Mouse (Mus musculus) T-helper 17 cell (primary cell): ENCODE data around the gene Gtf2h3.

Source experiments
- in situ Hi-C, 2 experiments: fragments of 300-600 bp; cut with MboI, MseI; formaldehyde crosslinking; loops; 1 replicate in 1 of 2; 2 replicates in 1 of 2; pipeline ENCODE4 v1.15.1; 2025; ENCODE audit warnings: high pct_unique_total_duplicates in 2 of 2

Gtf2h3 gene

GRCm38 (mm10) chr5:124555145-124555544, 23.8 kb upstream of the Gtf2h3 start:
- in situ Hi-C loops = no loop called here

GRCm38 (mm10) chr5:124571068-124571467, 7.9 kb upstream of the Gtf2h3 start:
- in situ Hi-C loops = no loop called here

- in situ Hi-C loops = no loop called here
Observed at GRCm38 (mm10) chr5:124575467-124575866, 3.5 kb upstream of the Gtf2h3 start.

GRCm38 (mm10) chr5:124582515-124582914, 3.6 kb downstream of the Gtf2h3 start:
- in situ Hi-C loops = no loop called here

GRCm38 (mm10) chr5:124592768-124593167, 13.8 kb downstream of the Gtf2h3 start:
- in situ Hi-C loops = loop anchor here in 1 of 2 experiments (10.0 kb wide), 1 partner anchor 622 kb away; no protein-coding TSS in a partner anchor

GRCm38 (mm10) chr5:124598224-124599174, 19.6 kb downstream of the Gtf2h3 start:
- in situ Hi-C loops = loop anchor here in 1 of 2 experiments (10.0 kb wide), 1 partner anchor 616 kb away; no protein-coding TSS in a partner anchor

- in situ Hi-C loops = loop anchor here (5.0 to 10.0 kb wide), 4 partner anchors 148 to 615 kb away; partner anchors contain the start of genes Ccdc92 (in 1 of the 2) and Zfp664 (in 1 of the 2)
Observed at GRCm38 (mm10) chr5:124599726-124600125, 20.8 kb downstream of the Gtf2h3 start.

GRCm38 (mm10) chr5:124602349-124602748, 23.4 kb downstream of the Gtf2h3 start:
- in situ Hi-C loops = loop anchor here (5.0 to 10.0 kb wide), 3 partner anchors 145 to 272 kb away; partner anchors contain the start of genes Ccdc92 (in 1 of the 2) and Zfp664 (in 1 of the 2)

- in situ Hi-C loops = loop anchor here (5.0 to 10.0 kb wide), 3 partner anchors 143 to 271 kb away; partner anchors contain the start of genes Ccdc92 (in 1 of the 2) and Zfp664 (in 1 of the 2)
Observed at GRCm38 (mm10) chr5:124604296-124604695, 25.4 kb downstream of the Gtf2h3 start.

GRCm38 (mm10) chr5:124605041-124605622, 26.2 kb downstream of the Gtf2h3 start:
- in situ Hi-C loops = loop anchor here (5.0 to 10.0 kb wide), 2 partner anchors 107 to 270 kb away; no protein-coding TSS in a partner anchor

GRCm38 (mm10) chr5:124610965-124611364, 32.0 kb downstream of the Gtf2h3 start:
- in situ Hi-C loops = no loop called here

GRCm38 (mm10) chr5:124614709-124615108, 35.8 kb downstream of the Gtf2h3 start:
- in situ Hi-C loops = loop anchor here in 1 of 2 experiments (5.0 kb wide), 1 partner anchor 238 kb away; no protein-coding TSS in a partner anchor

- in situ Hi-C loops = loop anchor here in 1 of 2 experiments (5.0 kb wide), 1 partner anchor 234 kb away; no protein-coding TSS in a partner anchor
Observed at GRCm38 (mm10) chr5:124618711-124619110, 39.8 kb downstream of the Gtf2h3 start.

GRCm38 (mm10) chr5:124621362-124621761, 42.4 kb downstream of the Gtf2h3 start:
- in situ Hi-C loops = no loop called here

GRCm38 (mm10) chr5:124622890-124623289, 44.0 kb downstream of the Gtf2h3 start:
- in situ Hi-C loops = no loop called here

- in situ Hi-C loops = no loop called here
Observed at GRCm38 (mm10) chr5:124624291-124624690, 45.4 kb downstream of the Gtf2h3 start.

GRCm38 (mm10) chr5:124628448-124629363, 49.8 kb downstream of the Gtf2h3 start, which contains the start of gene Atp6v0a2:
TSS of gene Atp6v0a2 (plus strand) at chr5:124628576.
- in situ Hi-C loops = loop anchor here (25.0 kb wide), 2 partner anchors 634 to 709 kb away; partner anchors contain the start of gene Scarb1 (in 1 of the 2)

GRCm38 (mm10) chr5:124629641-124630040, 50.7 kb downstream of the Gtf2h3 start:
- in situ Hi-C loops = loop anchor here (25.0 kb wide), 2 partner anchors 633 to 708 kb away; partner anchors contain the start of gene Scarb1 (in 1 of the 2)

GRCm38 (mm10) chr5:124631685-124632084, 52.7 kb downstream of the Gtf2h3 start:
- in situ Hi-C loops = loop anchor here (25.0 kb wide), 2 partner anchors 631 to 706 kb away; partner anchors contain the start of gene Scarb1 (in 1 of the 2)

GRCm38 (mm10) chr5:124632461-124632860, 53.5 kb downstream of the Gtf2h3 start:
- in situ Hi-C loops = loop anchor here (25.0 kb wide), 2 partner anchors 630 to 705 kb away; partner anchors contain the start of gene Scarb1 (in 1 of the 2)
